Mouse (Mus musculus) adrenal gland, postnatal 4 days (tissue): ENCODE results near the gene Arhgef1. TPM values are rescaled to one million over a fixed set of nuclear protein-coding genes. Genes with fewer than 3 reads are reported as not detected.

ENCODE experiments used
- DNase-seq, 2 experiments: peaks; one replicate each; pipeline ENCODE4 v3.0.0; 2021 to 2022; ENCODE audit warnings: low spot score in 2 of 2, mixed read lengths in 2 of 2
- total RNA-seq, 2 experiments: library from RNA; stranded (reverse); gene quantifications; 2 replicates each; pipeline ENCODE4 v1.2.3; 2021

The Arhgef1 gene
- total RNA-seq, 2 experiments from 2014 or later: 159 to 161 TPM

- no peak for DNase-seq
Observed at GRCm38 (mm10) chr7:24931651-24932050, 28.9 kb downstream of the Arhgef1 start.

GRCm38 (mm10) chr7:24943641-24944040 lies 40.9 kb downstream of the Arhgef1 start:
- DNase-seq: no peak

- DNase-seq: no peak
Observed at GRCm38 (mm10) chr7:24944257-24944950, 41.7 kb downstream of the Arhgef1 start, which contains the start of gene Gm4881. TSS of gene Gm4881 (minus strand) at chr7:24944494.

GRCm38 (mm10) chr7:24947316-24948048 lies 44.8 kb downstream of the Arhgef1 start:
- no peak for DNase-seq

GRCm38 (mm10) chr7:24948774-24949173 lies 46.1 kb downstream of the Arhgef1 start:
- no peak for DNase-seq

- DNase-seq: peak; percentile 55 to 65
Observed at GRCm38 (mm10) chr7:24949958-24950623, 47.4 kb downstream of the Arhgef1 start.

- DNase-seq: no peak
Observed at GRCm38 (mm10) chr7:24953966-24954365, 51.3 kb downstream of the Arhgef1 start.

- DNase-seq: no peak
Observed at GRCm38 (mm10) chr7:24954450-24954849, 51.7 kb downstream of the Arhgef1 start.

- no peak for DNase-seq
Observed at GRCm38 (mm10) chr7:24955226-24955625, 52.5 kb downstream of the Arhgef1 start.

GRCm38 (mm10) chr7:24964288-24964687 lies 61.6 kb downstream of the Arhgef1 start:
- no peak for DNase-seq

- peak; percentile 46 to 51 for DNase-seq
Observed at GRCm38 (mm10) chr7:24964897-24965535, 62.3 kb downstream of the Arhgef1 start.

- no peak for DNase-seq
Observed at GRCm38 (mm10) chr7:24967966-24968365, 65.3 kb downstream of the Arhgef1 start.

- no peak for DNase-seq
Observed at GRCm38 (mm10) chr7:24968463-24968862, 65.8 kb downstream of the Arhgef1 start.

- DNase-seq: no peak
Observed at GRCm38 (mm10) chr7:24969805-24970204, 67.1 kb downstream of the Arhgef1 start.

- no peak for DNase-seq
Observed at GRCm38 (mm10) chr7:24970341-24970740, 67.6 kb downstream of the Arhgef1 start.

GRCm38 (mm10) chr7:24971261-24971971 lies 68.7 kb downstream of the Arhgef1 start:
- no peak for DNase-seq

- peak; percentile 61 to 72 for DNase-seq
Observed at GRCm38 (mm10) chr7:24971972-24972893, 69.5 kb downstream of the Arhgef1 start, which contains the start of gene Rabac1. TSS of gene Rabac1 (minus strand) at chr7:24972754.

GRCm38 (mm10) chr7:24973208-24973607 lies 70.5 kb downstream of the Arhgef1 start:
- DNase-seq: no peak

- DNase-seq: no peak
Observed at GRCm38 (mm10) chr7:24973902-24974301, 71.2 kb downstream of the Arhgef1 start.
